Mouse (Mus musculus) bone marrow macrophage, adult 2 months (primary cell): Measurements from ENCODE around the gene Sulf2.

Experiments used
- CTCF ChIP-seq: IDR thresholded peaks from 2 replicates; pipeline ENCODE4 v1.5.1; 2012; ENCODE audit warnings: low read depth, mild to moderate bottlenecking, low read length, moderate library complexity
- POLR2A ChIP-seq: IDR thresholded peaks from 2 replicates; pipeline ENCODE4 v1.6.1; 2012; ENCODE audit warnings: mild to moderate bottlenecking, low read depth, low read length, borderline replicate concordance

GRCm38 (mm10) chr2:166168868-166169267, 13.4 kb upstream of the Sulf2 start:
- TF ChIP-seq CTCF (no peak), POLR2A (no peak)
